Mouse (Mus musculus) C2C12 (cell line): ENCODE measurements around the gene Hvcn1.

Source experiments
- CEBPB ChIP-seq: IDR thresholded peaks from one replicate; pipeline ENCODE4 v1.6.1; 2011; ENCODE audit warnings: low read depth, mild to moderate bottlenecking, control low read depth, moderate library complexity
- CTCF ChIP-seq: IDR thresholded peaks from one replicate; pipeline ENCODE4 v1.5.1; 2011; ENCODE audit not compliant: control insufficient read depth, insufficient read depth, insufficient read length
- FOSL1 ChIP-seq: IDR thresholded peaks from one replicate; pipeline ENCODE4 v1.8.0; 2011; ENCODE audit warnings: mild to moderate bottlenecking, low read length; ENCODE audit not compliant: poor library complexity, insufficient read depth, severe bottlenecking
- MAX ChIP-seq: IDR thresholded peaks from one replicate; pipeline ENCODE4 v1.6.1; 2011; ENCODE audit warnings: mild to moderate bottlenecking, control low read depth
- MYOD1 ChIP-seq: IDR thresholded peaks from one replicate; pipeline ENCODE4 v1.6.1; 2011; ENCODE audit warnings: low read depth; ENCODE audit not compliant: control insufficient read depth, insufficient read length
- USF1 ChIP-seq: IDR thresholded peaks from one replicate; pipeline ENCODE4 v1.6.1; 2011; ENCODE audit warnings: low read depth, mild to moderate bottlenecking, control low read depth, moderate library complexity

- no peak for TF ChIP-seq CTCF
- TF ChIP-seq USF1: no peak
- TF ChIP-seq MAX: no peak
- no peak for TF ChIP-seq MYOD1
- no peak for TF ChIP-seq CEBPB
- no peak for TF ChIP-seq FOSL1
Measured at GRCm38 (mm10) chr5:122262104-122262503, 55.5 kb downstream of the Hvcn1 start.
